Mouse (Mus musculus) adipose tissue, adult 10 weeks (tissue): ENCODE results near the gene Tmem132e. TPM values are rescaled to one million over a fixed set of nuclear protein-coding genes. Genes with fewer than 3 reads are reported as not detected.

ENCODE experiments used
- polyA plus RNA-seq: library from polyadenylated mRNA; stranded (reverse); fragments of 350-450 nt; fragmentation: Illumina TruSeq; extraction: RNeasy Lipid Tissue Mini Kit (QIAGEN cat#74804); gene quantifications from one replicate; pipeline ENCODE4 v1.2.3, GENCODE M21; 2014; ENCODE audit warnings: low read depth, low replicate concordance

The Tmem132e gene
- not detected for polyA plus RNA-seq

DNA sequence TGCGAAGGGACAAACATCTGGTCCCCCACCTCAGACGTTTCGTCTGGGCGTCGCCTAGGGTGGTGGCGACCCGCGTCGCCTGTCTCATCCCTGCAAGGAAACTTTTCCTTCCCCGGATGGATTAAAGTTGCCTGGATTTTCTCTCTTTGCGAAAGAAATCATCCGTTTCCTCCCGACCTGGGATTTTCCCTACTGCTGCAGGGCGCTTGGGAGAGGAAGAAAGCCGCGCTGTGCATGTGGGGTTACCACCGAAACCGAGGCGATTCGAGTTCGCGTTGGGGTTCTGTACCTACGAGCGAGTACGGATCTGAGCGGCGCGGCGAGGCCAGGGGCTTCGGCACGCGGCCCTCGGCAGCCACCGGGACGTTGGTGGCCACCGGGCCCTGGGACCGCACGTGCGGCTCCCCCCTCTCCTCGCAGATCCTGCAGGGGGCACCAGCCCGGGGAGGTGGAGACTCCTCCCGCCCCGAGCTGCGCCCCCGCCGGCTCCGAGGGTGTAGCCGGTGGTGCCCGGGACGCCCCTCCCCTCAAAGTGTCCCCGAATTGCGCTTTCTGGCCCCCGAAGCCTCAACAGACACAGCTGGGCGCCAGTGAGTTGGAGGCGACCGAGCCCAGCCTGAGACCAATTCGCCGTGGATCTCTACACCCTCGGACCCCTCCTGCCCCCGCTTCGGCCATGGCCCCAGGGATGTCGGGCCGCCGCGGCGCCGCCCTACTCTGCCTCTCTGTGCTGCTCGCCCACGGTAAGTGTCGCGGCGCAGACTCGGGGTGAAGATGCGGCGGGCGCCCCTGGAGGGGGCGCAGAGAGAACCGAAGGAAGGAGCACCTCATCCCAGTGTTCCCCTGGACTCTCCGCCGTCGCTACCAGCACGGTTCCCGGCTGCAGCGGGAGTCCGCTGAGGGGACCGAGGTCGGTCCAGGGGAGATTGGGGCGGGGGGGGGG is at the start of gene Tmem132e:
Gene Tmem132e (plus strand): TSS at position 530 of the 943 bp plus-strand sequence.

Other genes starting within 250 kb of the Tmem132e start
- gene Ccl1, start 83.2 kb upstream of the Tmem132e start, polyA plus RNA-seq, result not detected